Mouse (Mus musculus) effector memory CD4-positive, alpha-beta T cell, adult 7 months (primary cell): ENCODE results near the gene Iapp. TPM values are rescaled to one million over a fixed set of nuclear protein-coding genes. Genes with fewer than 3 reads are reported as not detected.

Experiments
- polyA plus RNA-seq: library from polyadenylated mRNA; unstranded; fragments of 100-300 nt; shearing (Covaris generic); gene quantifications from one replicate; pipeline ENCODE4 v1.2.1, GENCODE M21; 2017

Gene Iapp
- not detected for polyA plus RNA-seq

GRCm38 (mm10) chr6:142298098-142298497 is at the start of gene Iapp:
Gene Iapp, plus strand, starts transcription at chr6:142298423.

GRCm38 (mm10) chr6:142322881-142323280 is 24.7 kb downstream of the Iapp start, which contains the start of gene Slco1a5:
Gene Slco1a5, minus strand, starts transcription at chr6:142322981.

DNA sequence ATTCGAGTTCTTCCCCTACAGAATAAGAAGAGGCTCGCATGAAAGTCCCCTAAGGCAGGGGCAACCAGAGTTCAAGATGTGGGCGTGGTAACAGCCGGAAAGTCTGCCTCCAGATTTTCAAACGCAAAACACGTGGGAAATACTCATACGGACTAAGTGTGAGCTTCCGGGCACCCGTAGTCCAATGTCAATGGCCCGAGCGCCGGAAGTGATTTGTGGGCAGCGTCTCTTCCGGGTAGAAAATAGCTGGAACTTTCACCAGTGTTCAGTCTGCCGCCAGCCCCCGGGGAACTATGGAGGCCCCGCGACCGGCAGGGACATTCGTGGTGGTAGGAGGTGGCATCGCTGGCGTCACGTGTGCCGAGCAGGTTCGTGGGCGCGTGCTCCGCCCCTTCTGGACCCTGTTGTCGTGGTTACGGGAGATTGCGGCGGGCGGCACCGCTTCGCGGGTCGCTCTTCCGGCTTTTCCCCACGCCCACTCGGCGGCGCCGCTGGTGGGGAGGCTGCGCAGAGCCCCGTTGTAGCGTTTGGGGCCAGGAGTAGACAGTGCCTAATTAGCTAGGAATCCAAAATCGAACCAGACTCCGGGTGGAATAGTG is 47.3 kb downstream of the Iapp start, which contains the start of gene Pyroxd1:
Gene Pyroxd1, plus strand, starts transcription at position 215 of the 599 bp plus-strand sequence.

Other genes with a start within 250 kb of the Iapp start
- gene Slco1a6, start 89.9 kb upstream of the Iapp start, polyA plus RNA-seq: 1.4 TPM
- gene Slco1a5, start 24.6 kb downstream of the Iapp start, polyA plus RNA-seq: 0.20 TPM
- gene Pyroxd1, start 47.2 kb downstream of the Iapp start, polyA plus RNA-seq: 17.9 TPM
- 36.5 TPM for gene Recql, start 88.7 kb downstream of the Iapp start, polyA plus RNA-seq
- gene Golt1b, start 88.8 kb downstream of the Iapp start, polyA plus RNA-seq: 36.2 TPM
- 1.1 TPM for gene Spx, start 115.0 kb downstream of the Iapp start, polyA plus RNA-seq
- not detected for gene Gys2, start 174.7 kb downstream of the Iapp start, polyA plus RNA-seq
- 26.8 TPM for gene Ldhb, start 209.5 kb downstream of the Iapp start, polyA plus RNA-seq